Mouse (Mus musculus) midbrain, embryonic 13.5 days (tissue): ENCODE data around the gene Ffar3. TPM values are rescaled to one million over a fixed set of nuclear protein-coding genes. Genes with fewer than 3 reads are reported as not detected.

ENCODE experiments used
- ATAC-seq: fragments of 200-750 bp; cut with Nextera tagmentation; 2 replicates; pipeline ENCODE4 v1.8.0; 2017; ENCODE audit warnings: mild to moderate bottlenecking, moderate TSS enrichment, moderate library complexity
- H3K27ac ChIP-seq: fragments of 300-500 bp; sonication (generic); 2 replicates; pipeline ENCODE4 v1.5.1; 2015; ENCODE audit warnings: inconsistent platforms, mild to moderate bottlenecking, moderate library complexity
- H3K27me3 ChIP-seq: fragments of 300-500 bp; sonication (generic); 2 replicates; pipeline ENCODE4 v1.6.1; 2015; ENCODE audit warnings: mild to moderate bottlenecking, inconsistent platforms
- H3K36me3 ChIP-seq: fragments of 300-500 bp; sonication (generic); 2 replicates; pipeline ENCODE4 v1.6.1; 2015; ENCODE audit warnings: mild to moderate bottlenecking, inconsistent platforms
- H3K4me1 ChIP-seq: fragments of 300-500 bp; sonication (generic); replicated peaks from 2 replicates; pipeline ENCODE4 v1.6.1; 2015; ENCODE audit warnings: inconsistent platforms
- H3K4me2 ChIP-seq: fragments of 300-500 bp; sonication (generic); replicated peaks from 2 replicates; pipeline ENCODE4 v1.6.1; 2015; ENCODE audit warnings: moderate library complexity, mild to moderate bottlenecking, inconsistent platforms
- H3K4me3 ChIP-seq: fragments of 300-500 bp; sonication (generic); replicated peaks from 2 replicates; pipeline ENCODE4 v1.5.1; 2015; ENCODE audit warnings: mild to moderate bottlenecking, inconsistent platforms
- H3K9ac ChIP-seq: fragments of 300-500 bp; sonication (generic); replicated peaks from 2 replicates; pipeline ENCODE4 v1.6.1; 2015; ENCODE audit warnings: mild to moderate bottlenecking, inconsistent platforms
- H3K9me3 ChIP-seq: fragments of 300-500 bp; sonication (generic); 2 replicates; pipeline ENCODE4 v1.6.1; 2016; ENCODE audit warnings: mild to moderate bottlenecking, inconsistent platforms
- WGBS: fragments of 180-500 bp; shearing (Covaris S2); methylation state at CpG from one replicate; pipeline ENCODE4 v1.1.7; 2015; 5-methylcytosine and 5-hydroxymethylcytosine counted together
- polyA plus RNA-seq: library from polyadenylated mRNA; unstranded; fragments of >200 nt; fragmentation: Nextera tagmentation; extraction: Ambion mirVana; gene quantifications from 2 replicates; pipeline ENCODE4 v1.2.1, GENCODE M21; 2015

Ffar3 gene
- polyA plus RNA-seq, 1 experiment from 2014 or later: not detected

DNA sequence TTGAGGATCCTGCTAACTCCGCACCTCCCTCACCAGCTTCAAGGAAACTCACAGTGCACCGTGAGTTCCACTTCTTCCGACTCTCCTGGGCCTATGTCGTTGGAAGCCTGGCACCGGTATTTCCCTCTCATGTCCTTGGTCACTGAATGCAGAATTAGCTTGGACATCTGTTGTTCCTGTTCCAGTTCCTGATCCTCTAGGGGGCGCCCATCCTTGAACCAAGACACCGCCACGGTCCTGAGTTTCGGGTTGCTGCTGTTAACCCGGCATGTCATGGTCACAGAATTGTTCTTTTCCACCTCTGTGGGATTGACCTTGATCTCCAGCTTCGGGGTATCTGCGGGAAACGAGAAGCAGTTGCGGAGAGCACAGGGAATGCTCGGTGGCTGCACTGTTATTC, 17.1 kb upstream of the Ffar3 start:
- Histone ChIP-seq H3K9ac (no peak overlapping the region), H3K27me3 (no peaks in the 10 kb centered on the region), H3K27ac (no peak overlapping the region), H3K4me3 (no peak overlapping the region), H3K4me1 (no peaks in the 10 kb centered on the region), H3K4me2 (peak overlapping the region; percentile 35), H3K36me3 (no peaks in the 10 kb centered on the region), H3K9me3 (no peaks in the 10 kb centered on the region)
- ATAC-seq: no peak
- WGBS: 35% methylated on average over 15 of the region's 15 CpGs

- no peaks in the 10 kb centered on the region for H3K36me3 ChIP-seq
- peaks cover 5% of the 10 kb centered on the region; the same call in 1 of the 2 replicates for H3K4me1 ChIP-seq
- WGBS: 60% methylated on average over 8 of the region's 8 CpGs
- ATAC-seq: no peak
- H3K27me3 ChIP-seq: peaks cover under 1% of the 10 kb centered on the region; the same call in 1 of the 2 replicates
- H3K4me3 ChIP-seq: no peak overlapping the region
- no peak overlapping the region for H3K27ac ChIP-seq
- no peaks in the 10 kb centered on the region for H3K9me3 ChIP-seq
- no peak overlapping the region for H3K4me2 ChIP-seq
- no peak overlapping the region for H3K9ac ChIP-seq
These were observed 7.4 kb upstream of the Ffar3 start for GRCm38 (mm10) chr7:30863386-30863785.

GRCm38 (mm10) chr7:30861464-30861863, 5.5 kb upstream of the Ffar3 start, which contains the start of gene Ffar1:
Gene Ffar1 (minus strand): TSS chr7:30861564.
- Histone ChIP-seq H3K27ac (no peak within 1 kb of the TSS), H3K9me3 (no peaks in the 10 kb centered on the region), H3K36me3 (no peaks in the 10 kb centered on the region), H3K4me2 (no peak within 1 kb of the TSS), H3K4me3 (no peak within 1 kb of the TSS), H3K4me1 (peaks cover 5% of the 10 kb centered on the region; the same call in 1 of the 2 replicates), H3K27me3 (peaks cover 7% of the 10 kb centered on the region; the same call in 1 of the 2 replicates), H3K9ac (no peak within 1 kb of the TSS)
- WGBS: 86% methylated on average over 12 of the region's 12 CpGs
- no peak for ATAC-seq

GRCm38 (mm10) chr7:30859635-30860402, 3.8 kb upstream of the Ffar3 start:
- peak overlapping the region; percentile 48 for H3K4me2 ChIP-seq
- peak overlapping the region; percentile 31 for H3K4me3 ChIP-seq
- peaks cover 7% of the 10 kb centered on the region; the same call in 1 of the 2 replicates for H3K27me3 ChIP-seq
- 9% methylated on average over 13 of the region's 16 CpGs for WGBS
- no peaks in the 10 kb centered on the region for H3K9me3 ChIP-seq
- no peak overlapping the region; the same call in 1 of the 2 replicates for H3K9ac ChIP-seq
- H3K4me1 ChIP-seq: peaks cover 5% of the 10 kb centered on the region; the same call in 1 of the 2 replicates
- no peak overlapping the region for H3K27ac ChIP-seq
- no peaks in the 10 kb centered on the region for H3K36me3 ChIP-seq
- ATAC-seq: peak; percentile 78

GRCm38 (mm10) chr7:30859290-30859634, 3.3 kb upstream of the Ffar3 start:
- peak; percentile 57 for ATAC-seq
- Histone ChIP-seq H3K9ac (no peak overlapping the region), H3K4me1 (peaks cover 5% of the 10 kb centered on the region; the same call in 1 of the 2 replicates), H3K9me3 (no peaks in the 10 kb centered on the region), H3K4me2 (peak overlapping the region; percentile 48; the same call in 1 of the 2 replicates), H3K36me3 (no peaks in the 10 kb centered on the region), H3K27ac (no peak overlapping the region), H3K4me3 (no peak overlapping the region), H3K27me3 (peaks cover 7% of the 10 kb centered on the region; the same call in 1 of the 2 replicates)

DNA sequence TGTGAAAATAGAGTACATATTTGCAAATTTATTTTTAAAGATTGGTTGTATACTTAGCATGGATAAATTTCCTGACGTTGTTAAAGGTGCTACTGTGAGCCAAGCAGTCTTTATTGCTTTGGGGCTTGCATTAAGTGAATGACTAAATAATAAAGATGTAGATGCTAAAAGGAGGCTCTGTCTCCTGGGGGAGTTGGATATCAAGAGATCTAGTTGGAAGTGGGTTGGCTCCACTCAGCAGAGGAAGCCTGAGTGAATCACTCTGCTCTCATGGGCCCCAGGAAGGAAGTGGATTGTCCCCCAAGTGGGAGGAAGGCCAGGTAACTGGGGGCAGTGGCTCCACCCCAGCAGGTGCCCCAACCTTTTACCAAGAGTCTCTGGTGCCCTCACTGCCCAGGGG, 1.8 kb upstream of the Ffar3 start:
- Histone ChIP-seq H3K4me3 (no peak overlapping the region), H3K27ac (no peak overlapping the region), H3K36me3 (no peaks in the 10 kb centered on the region), H3K27me3 (peaks cover 7% of the 10 kb centered on the region; the same call in 1 of the 2 replicates), H3K4me1 (peaks cover 5% of the 10 kb centered on the region; the same call in 1 of the 2 replicates), H3K4me2 (no peak overlapping the region), H3K9me3 (no peaks in the 10 kb centered on the region), H3K9ac (no peak overlapping the region)
- no peak for ATAC-seq
- WGBS: 74% methylated on average over 1 of the region's 1 CpGs

- 86% methylated on average over 1 of the region's 1 CpGs for WGBS
- no peak overlapping the region for H3K9ac ChIP-seq
- ATAC-seq: no peak
- no peak overlapping the region for H3K4me3 ChIP-seq
- no peaks in the 10 kb centered on the region for H3K27me3 ChIP-seq
- no peaks in the 10 kb centered on the region for H3K36me3 ChIP-seq
- H3K4me2 ChIP-seq: no peak overlapping the region
- no peaks in the 10 kb centered on the region for H3K4me1 ChIP-seq
- H3K9me3 ChIP-seq: no peaks in the 10 kb centered on the region
- H3K27ac ChIP-seq: no peak overlapping the region
These were observed 4.6 kb downstream of the Ffar3 start for GRCm38 (mm10) chr7:30851421-30851820.

GRCm38 (mm10) chr7:30847934-30848333, 8.0 kb downstream of the Ffar3 start:
- H3K4me2 ChIP-seq: no peak overlapping the region
- H3K27me3 ChIP-seq: no peaks in the 10 kb centered on the region
- no peak overlapping the region for H3K9ac ChIP-seq
- peaks cover 11% of the 10 kb centered on the region for H3K4me1 ChIP-seq
- H3K4me3 ChIP-seq: no peak overlapping the region
- no peaks in the 10 kb centered on the region for H3K9me3 ChIP-seq
- WGBS: 76% methylated on average over 6 of the region's 6 CpGs
- no peaks in the 10 kb centered on the region for H3K36me3 ChIP-seq
- no peak for ATAC-seq
- no peak overlapping the region for H3K27ac ChIP-seq

- Histone ChIP-seq H3K4me1 (peaks cover 11% of the 10 kb centered on the region), H3K27me3 (no peaks in the 10 kb centered on the region), H3K4me2 (no peak overlapping the region), H3K27ac (no peak overlapping the region), H3K4me3 (no peak overlapping the region), H3K9ac (no peak overlapping the region), H3K9me3 (no peaks in the 10 kb centered on the region), H3K36me3 (no peaks in the 10 kb centered on the region)
- ATAC-seq: no peak
- 89% methylated on average over 5 of the region's 5 CpGs for WGBS
These were observed 8.6 kb downstream of the Ffar3 start for GRCm38 (mm10) chr7:30847386-30847785.

GRCm38 (mm10) chr7:30846505-30847053, 9.4 kb downstream of the Ffar3 start:
- WGBS: 93% methylated on average over 2 of the region's 2 CpGs
- ATAC-seq: no peak
- H3K4me3 ChIP-seq: no peak overlapping the region
- H3K27me3 ChIP-seq: no peaks in the 10 kb centered on the region
- no peak overlapping the region for H3K4me2 ChIP-seq
- no peaks in the 10 kb centered on the region for H3K36me3 ChIP-seq
- H3K9ac ChIP-seq: no peak overlapping the region
- H3K9me3 ChIP-seq: no peaks in the 10 kb centered on the region
- no peak overlapping the region for H3K27ac ChIP-seq
- H3K4me1 ChIP-seq: peaks cover 11% of the 10 kb centered on the region

DNA sequence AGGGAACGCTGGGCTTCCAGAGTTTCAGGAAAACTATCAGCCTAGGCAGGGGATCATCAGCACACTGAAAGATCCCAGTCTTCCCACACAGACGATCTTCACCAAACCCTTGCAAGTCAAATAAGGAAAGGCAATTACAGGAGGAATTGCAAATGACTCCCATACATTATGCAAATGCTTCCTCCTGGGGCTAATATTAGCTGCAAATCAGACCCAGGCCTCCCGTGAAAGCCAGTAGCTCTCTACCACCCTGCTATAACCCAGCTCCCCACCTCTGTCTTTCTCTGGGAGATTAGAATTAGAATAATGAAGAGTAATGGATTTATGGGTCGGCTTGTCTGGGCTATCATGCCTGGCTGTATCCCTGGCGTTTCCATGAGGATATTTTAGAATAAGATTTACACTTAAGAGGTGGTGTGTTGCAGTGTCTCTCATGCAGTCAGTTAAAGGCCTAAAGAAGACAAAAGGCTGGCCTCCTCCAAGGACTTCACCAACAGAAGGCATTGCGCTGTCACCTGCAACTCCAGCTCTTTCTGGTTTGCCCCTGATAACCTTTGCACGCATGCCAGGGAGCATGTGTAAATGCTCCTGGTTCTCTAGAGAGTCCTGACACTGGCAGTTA, 11.2 kb downstream of the Ffar3 start:
- Histone ChIP-seq H3K36me3 (no peaks in the 10 kb centered on the region), H3K27ac (peak overlapping the region; percentile 68), H3K4me1 (peaks cover 11% of the 10 kb centered on the region), H3K9me3 (no peaks in the 10 kb centered on the region), H3K4me3 (no peak overlapping the region), H3K27me3 (no peaks in the 10 kb centered on the region), H3K9ac (no peak overlapping the region), H3K4me2 (no peak overlapping the region)
- peak; percentile 45; the same call in 1 of the 2 replicates for ATAC-seq
- WGBS: 25% methylated on average over 7 of the region's 7 CpGs

DNA sequence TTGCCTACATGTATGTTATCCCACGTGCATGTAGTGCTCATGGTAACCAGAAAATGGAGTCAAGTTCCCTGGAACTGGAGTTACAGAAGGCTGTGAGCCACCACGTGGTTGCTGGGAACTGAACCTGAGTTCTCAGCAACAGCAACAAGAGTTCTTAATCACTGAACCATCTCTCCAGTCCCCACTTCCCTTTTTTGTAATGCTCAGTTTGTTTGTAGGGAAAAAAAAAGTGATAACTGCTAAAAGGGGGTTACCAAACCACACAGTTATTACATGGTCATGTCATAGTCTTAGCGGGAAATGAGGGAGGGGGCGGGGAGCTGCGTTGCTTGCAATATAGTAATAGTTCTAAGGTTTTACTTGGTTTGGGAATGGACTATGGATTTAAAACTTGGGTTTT, 13.9 kb downstream of the Ffar3 start:
- H3K4me2 ChIP-seq: no peak overlapping the region
- H3K27ac ChIP-seq: no peak overlapping the region
- 90% methylated on average over 5 of the region's 5 CpGs for WGBS
- H3K4me3 ChIP-seq: no peak overlapping the region
- ATAC-seq: no peak
- H3K36me3 ChIP-seq: no peaks in the 10 kb centered on the region
- no peaks in the 10 kb centered on the region for H3K9me3 ChIP-seq
- no peaks in the 10 kb centered on the region for H3K27me3 ChIP-seq
- H3K4me1 ChIP-seq: peaks cover 11% of the 10 kb centered on the region
- no peak overlapping the region for H3K9ac ChIP-seq
